ENCODE assay signal across 27 mouse cellular contexts in the genomic region with DNA sequence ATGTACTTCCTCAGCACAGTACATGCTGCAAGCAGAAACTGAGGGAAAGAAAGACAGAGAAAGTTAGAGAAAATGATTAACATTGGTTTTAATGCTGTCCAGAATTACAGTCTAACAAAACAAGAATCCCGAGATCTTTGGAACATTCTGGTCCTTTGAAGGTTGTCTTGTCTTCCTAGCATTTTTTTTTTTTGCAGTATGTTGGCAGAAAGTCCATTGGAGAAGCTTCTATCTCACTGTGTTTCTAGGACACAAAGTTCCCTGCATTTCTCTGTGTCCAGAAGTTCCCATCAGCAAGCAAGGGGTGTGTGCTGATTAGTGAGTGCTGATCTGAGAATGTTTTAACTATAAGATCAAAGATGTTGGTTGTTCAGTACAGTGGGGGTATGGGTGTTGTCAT. TPM values are rescaled to one million over a fixed set of nuclear protein-coding genes. Genes with fewer than 3 reads are reported as not detected.
"Had no signal": no experiment of that assay in that cellular context is flagged by ENCODE, and none has a peak within 500 bp of the region (broad histone marks: within the 10 kb centered on the region; RNA-seq: fewer than 3 reads in every experiment).

No protein-coding gene starts in this region.

- H3K27ac ChIP-seq: forebrain, embryonic 15.5 days; heart, adult 2 months; heart, embryonic 13.5 days; heart, embryonic 15.5 days; hindbrain, embryonic 13.5 days; hindbrain, embryonic 15.5 days; hindbrain, postnatal 0 days; kidney, postnatal 0 days; layer of hippocampus, adult 2 months; left cerebral cortex, adult 2 months; limb, embryonic 10.5 days; limb, embryonic 12.5 days had no signal

- H3K9me3 ChIP-seq: forebrain, embryonic 15.5 days; heart, embryonic 13.5 days; heart, embryonic 15.5 days; hindbrain, embryonic 13.5 days; hindbrain, embryonic 15.5 days; limb, embryonic 10.5 days; limb, embryonic 12.5 days had no signal

- H3K9ac ChIP-seq: forebrain, embryonic 15.5 days; forebrain, postnatal 0 days; heart, embryonic 13.5 days; heart, embryonic 15.5 days; hindbrain, embryonic 13.5 days; hindbrain, embryonic 15.5 days; limb, embryonic 12.5 days had no signal

- H3K27me3 ChIP-seq: forebrain, embryonic 15.5 days; heart, embryonic 13.5 days; heart, embryonic 15.5 days; hindbrain, embryonic 13.5 days; hindbrain, embryonic 15.5 days; limb, embryonic 12.5 days had no signal

- H3K4me1 ChIP-seq: forebrain, embryonic 15.5 days; heart, embryonic 13.5 days; heart, embryonic 15.5 days; hindbrain, embryonic 13.5 days; hindbrain, embryonic 15.5 days; limb, embryonic 10.5 days; limb, embryonic 12.5 days had no signal

- ATAC-seq: forebrain, embryonic 15.5 days; forebrain, postnatal 0 days; hindbrain, postnatal 0 days; intestine, embryonic 16.5 days had no signal

- H3K4me3 ChIP-seq: forebrain, embryonic 15.5 days; heart, adult 2 months; heart, embryonic 13.5 days; heart, embryonic 15.5 days; hindbrain, embryonic 13.5 days; hindbrain, embryonic 15.5 days; layer of hippocampus, adult 2 months; left cerebral cortex, adult 2 months; limb, embryonic 10.5 days; limb, embryonic 12.5 days had no signal

- DNase-seq: forebrain, postnatal 0 days; gastrocnemius, postnatal 14 days; gastrocnemius, postnatal 36 days; heart, adult 11 months; heart, adult 2 months; heart, postnatal 14 days; heart, postnatal 36 days; kidney, adult 18-20 months; liver had no signal

- H3K4me2 ChIP-seq: forebrain, embryonic 15.5 days; heart, embryonic 11.5 days; heart, embryonic 13.5 days; heart, embryonic 15.5 days; hindbrain, embryonic 13.5 days; hindbrain, embryonic 15.5 days; limb, embryonic 12.5 days; liver, embryonic 11.5 days had no signal

- H3K36me3 ChIP-seq: forebrain, embryonic 15.5 days; heart, embryonic 13.5 days; heart, embryonic 15.5 days; hindbrain, embryonic 13.5 days; hindbrain, embryonic 15.5 days; limb, embryonic 10.5 days; limb, embryonic 12.5 days had no signal

RNA-seq across cellular contexts. Expression of gene Slc5a12, which starts 7.1 kb away (rescaled TPM):
- polyA plus RNA-seq: forebrain, embryonic 15.5 days; forebrain, postnatal 0 days; gonadal fat pad, adult 2 months; heart, adult 2 months; heart, embryonic 11.5 days; heart, embryonic 13.5 days; heart, embryonic 15.5 days; heart, postnatal 0 days; hindbrain, embryonic 11.5 days; hindbrain, embryonic 13.5 days; hindbrain, embryonic 15.5 days; hindbrain, postnatal 0 days; intestine, embryonic 14.5 days; limb, embryonic 12.5 days; liver, embryonic 11.5 days had no signal
